Mouse (Mus musculus): ENCODE measurements around the gene Pygo1.

GRCm38 (mm10) chr9:72915728-72916127 lies 9.7 kb upstream of the Pygo1 start:
- TF ChIP-seq CTCF (conservative IDR thresholded peaks at IDR 0.05; ENCODE audit: insufficient read depth, insufficient read length, low read depth, low read length) (no peak), POLR2A (IDR thresholded peaks at IDR 0.05; ENCODE audit: low read depth, low read length) (no peak)

Measured in kidney, adult 2 months (tissue).